Mouse (Mus musculus) inflammation-experienced regulatory T-cells (primary cell): ENCODE data around the gene Sh3bp5l. TPM values are rescaled to one million over a fixed set of nuclear protein-coding genes. Genes with fewer than 3 reads are reported as not detected.

ENCODE experiments used
- polyA plus RNA-seq, 2 experiments: library from polyadenylated mRNA; unstranded; fragments of 100-300 nt; shearing (Covaris generic); gene quantifications; one replicate each; pipeline ENCODE4 v1.2.1; 2017

The Sh3bp5l gene
- 10 to 100 TPM; 19.0 to 36.8 TPM for polyA plus RNA-seq

DNA sequence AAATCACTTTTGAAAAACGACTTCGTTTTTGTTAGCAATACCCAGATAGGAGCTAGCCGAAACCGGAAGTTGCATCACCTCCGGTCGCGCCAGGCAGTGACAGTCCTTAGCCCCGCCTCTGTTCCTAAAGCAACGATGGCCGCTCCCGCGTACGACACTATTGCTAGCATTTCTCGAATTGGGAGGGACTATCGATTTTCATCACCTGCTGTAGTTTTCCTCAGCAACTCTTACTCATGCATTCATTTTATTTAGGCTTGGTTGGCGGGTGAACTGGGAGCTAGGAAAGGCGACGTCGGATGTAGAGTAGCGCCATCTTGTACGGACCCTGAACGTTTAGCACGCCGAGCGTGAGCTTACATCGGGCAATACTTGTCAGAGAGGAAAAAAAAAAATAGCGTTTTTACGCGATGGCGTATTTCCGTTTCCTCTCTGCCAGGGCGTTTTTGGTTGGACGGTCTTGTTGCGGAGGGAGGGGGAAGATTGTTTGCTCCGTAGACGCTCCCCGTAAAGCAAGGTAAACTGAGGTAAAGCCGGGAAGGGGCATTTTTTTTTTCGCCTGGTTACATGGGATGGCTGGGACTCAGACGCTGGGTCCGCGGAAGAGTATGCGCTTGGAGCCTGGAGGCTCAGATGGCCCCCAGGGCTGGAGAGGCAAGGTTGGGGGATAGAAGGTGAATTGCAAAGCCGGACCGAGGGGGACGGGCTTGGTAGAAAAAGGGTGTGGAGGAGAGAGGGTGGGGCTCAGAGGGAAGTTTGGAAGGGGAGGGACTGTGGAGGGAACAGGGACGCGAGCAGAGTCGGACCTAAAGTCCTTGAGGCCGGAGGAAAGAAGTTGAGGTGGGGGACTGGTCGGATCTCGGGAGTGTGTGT, at the start of gene Sh3bp5l, which contains the start of gene Zfp672:
Gene Sh3bp5l (plus strand): TSS at position 449 of the 873 bp plus-strand sequence.
Gene Zfp672 (minus strand): TSS at position 64 of the 873 bp plus-strand sequence.

GRCm38 (mm10) chr11:58306860-58307308, 23.6 kb upstream of the Sh3bp5l start, which contains the start of gene Zfp692:
Zfp692 (plus strand) TSS chr11:58307069.

DNA sequence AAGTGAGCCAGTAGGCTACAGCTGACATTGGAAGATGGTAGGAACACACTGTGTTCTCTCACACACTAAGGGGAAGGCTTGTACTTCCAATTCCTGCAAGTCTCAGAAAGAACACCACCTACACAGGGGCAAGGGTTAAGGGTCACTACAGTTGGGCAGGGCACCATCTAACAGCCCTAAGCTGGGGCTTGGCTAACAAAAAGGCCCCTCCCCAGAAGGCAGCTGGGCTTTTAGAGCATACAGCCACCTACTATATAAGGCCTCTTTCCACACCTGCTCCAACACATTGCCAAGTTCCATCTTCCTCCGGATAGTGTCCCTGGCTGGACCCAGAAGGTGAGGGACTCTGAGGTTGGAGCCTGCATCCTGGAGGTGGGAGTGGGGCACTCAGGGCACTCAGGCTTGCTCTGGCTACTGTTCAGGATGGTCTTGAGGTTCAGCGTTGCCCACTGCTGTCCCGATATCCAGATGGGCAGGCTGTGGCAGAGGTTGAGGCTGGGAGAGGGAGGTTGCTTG, 48.3 kb downstream of the Sh3bp5l start, which contains the start of gene Lypd8:
Gene Lypd8 (plus strand): TSS at position 281 of the 516 bp plus-strand sequence.

Other genes with a start within 250 kb of the Sh3bp5l start
- under 1 TPM in 1 of 2 experiments, not detected in 1; 0.14 TPM for gene Gm12248, start 237.6 kb upstream of the Sh3bp5l start, polyA plus RNA-seq
- 100 to 1,000 TPM in 1 of 2 experiments, 10 to 100 TPM in 1; 89.1 to 135 TPM for gene Cnot8, start 226.6 kb upstream of the Sh3bp5l start, polyA plus RNA-seq
- 10 to 100 TPM; 15.1 to 16.7 TPM for gene Gemin5, start 162.2 kb upstream of the Sh3bp5l start, polyA plus RNA-seq
- gene Mrpl22, start 159.1 kb upstream of the Sh3bp5l start, polyA plus RNA-seq, result 10 to 100 TPM; 61.6 to 64.3 TPM
- gene Igtp, start 131.2 kb upstream of the Sh3bp5l start, polyA plus RNA-seq, result 100 to 1,000 TPM; 321 to 381 TPM
- 10 to 100 TPM; 48.7 to 53.3 TPM for gene Irgm2, start 131.1 kb upstream of the Sh3bp5l start, polyA plus RNA-seq
- gene 4930438A08Rik, start 55.9 kb upstream of the Sh3bp5l start, polyA plus RNA-seq, result not detected
- 10 to 100 TPM; 40.4 to 60.4 TPM for gene Zfp692, start 23.7 kb upstream of the Sh3bp5l start, polyA plus RNA-seq
- 10 to 100 TPM; 43.4 to 43.9 TPM for gene Zfp672, start 385 bp upstream of the Sh3bp5l start, polyA plus RNA-seq
- 1 to 10 TPM in 1 of 2 experiments, under 1 TPM in 1; 0.17 to 2.9 TPM for gene Lypd8, start 48.3 kb downstream of the Sh3bp5l start, polyA plus RNA-seq
- gene 1810065E05Rik, start 90.4 kb downstream of the Sh3bp5l start, polyA plus RNA-seq, result under 1 TPM in 1 of 2 experiments, not detected in 1; 0.61 TPM
- gene Gm12253, start 101.8 kb downstream of the Sh3bp5l start, polyA plus RNA-seq, result 1 to 10 TPM in 1 of 2 experiments, under 1 TPM in 1; 0.42 to 1.0 TPM
- gene Lypd9, start 122.2 kb downstream of the Sh3bp5l start, polyA plus RNA-seq, result not detected
- gene Olfr30, start 131.5 kb downstream of the Sh3bp5l start, polyA plus RNA-seq, result under 1 TPM in 1 of 2 experiments, not detected in 1; 0.11 TPM
- under 1 TPM in 1 of 2 experiments, not detected in 1; 0.72 TPM for gene Olfr332, start 161.8 kb downstream of the Sh3bp5l start, polyA plus RNA-seq
- gene Olfr331, start 171.8 kb downstream of the Sh3bp5l start, polyA plus RNA-seq, result under 1 TPM in 1 of 2 experiments, not detected in 1; 0.67 TPM
- 1 to 10 TPM in 1 of 2 experiments, not detected in 1; 3.3 TPM for gene Olfr330, start 204.1 kb downstream of the Sh3bp5l start, polyA plus RNA-seq
- gene Olfr329-ps, start 215.7 kb downstream of the Sh3bp5l start, polyA plus RNA-seq, result not detected
- 1 to 10 TPM in 1 of 2 experiments, not detected in 1; 1.3 TPM for gene Olfr328, start 224.9 kb downstream of the Sh3bp5l start, polyA plus RNA-seq
- gene Olfr224, start 239.8 kb downstream of the Sh3bp5l start, polyA plus RNA-seq, result under 1 TPM; 0.24 to 0.29 TPM
- gene Olfr325, start 247.0 kb downstream of the Sh3bp5l start, polyA plus RNA-seq, result not detected